Mouse (Mus musculus): ENCODE measurements around the gene Trim27.

The Trim27 gene

GRCm38 (mm10) chr13:21179367-21179723 is at the start of gene Trim27:
Gene Trim27, plus strand, starts transcription at chr13:21179445.
- no peak for DNase-seq

DNA sequence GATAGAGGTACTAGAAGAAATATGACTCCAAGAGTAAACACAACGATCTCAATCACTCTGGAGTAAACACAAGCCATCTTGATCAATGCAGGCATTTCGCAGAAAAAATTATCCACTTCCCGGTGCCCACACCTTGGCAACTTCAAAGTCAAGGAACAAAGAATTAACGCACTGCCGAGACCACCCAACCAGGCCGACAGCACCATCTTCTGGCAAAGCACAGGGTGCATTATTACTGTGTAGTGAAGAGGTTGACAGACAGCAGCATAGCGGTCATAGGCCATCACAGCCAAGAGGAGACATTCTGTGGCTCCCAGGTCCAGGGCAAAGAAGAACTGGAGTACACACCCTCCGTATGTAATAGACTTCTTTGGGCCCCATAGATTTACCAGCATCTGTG is 36.8 kb upstream of the Trim27 start:
- peak; percentile 27 for DNase-seq

DNA sequence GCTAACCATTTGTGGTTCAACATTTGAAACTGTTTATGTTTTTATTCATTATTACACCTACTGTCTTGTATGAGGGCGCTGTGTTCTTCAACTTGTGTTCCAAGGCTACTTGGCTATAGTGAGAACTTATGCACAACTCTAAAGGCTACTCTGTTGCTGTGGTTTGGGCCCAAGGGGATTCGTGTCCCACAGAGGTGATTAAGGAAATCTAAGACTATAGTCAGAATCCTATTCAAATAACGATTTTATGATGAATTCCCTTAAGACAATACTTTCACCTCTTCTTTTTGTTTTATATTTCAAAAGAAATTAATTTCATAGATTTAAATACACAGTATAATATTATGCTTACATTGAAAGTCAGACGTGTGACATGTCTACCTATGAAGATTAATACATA is 33.5 kb upstream of the Trim27 start, which contains the start of gene Olfr1368:
Gene Olfr1368 (minus strand): TSS at position 101 of the 400 bp plus-strand sequence.
- no peak for DNase-seq

GRCm38 (mm10) chr13:21155888-21156287 is 23.4 kb upstream of the Trim27 start:
- DNase-seq: no peak

DNA sequence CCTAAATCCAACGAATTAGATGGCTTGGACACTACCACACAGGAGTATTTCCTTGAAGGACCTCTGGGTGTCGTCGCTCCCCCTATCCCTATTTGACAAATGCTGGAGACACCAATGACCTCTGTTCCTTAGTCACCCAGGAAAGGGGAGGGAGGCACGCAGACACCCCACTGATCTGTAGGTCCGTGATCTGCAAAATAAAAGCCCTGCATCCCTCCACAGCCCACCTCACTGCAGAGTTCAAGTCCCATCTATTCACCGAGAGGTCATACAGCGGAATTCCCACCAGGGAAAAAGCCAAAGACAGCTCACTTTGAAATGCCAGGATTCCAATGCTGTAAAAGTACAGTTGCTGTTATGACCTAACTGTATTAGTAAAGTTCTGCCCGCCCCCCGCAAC is 21.2 kb upstream of the Trim27 start:
- no peak for DNase-seq

- DNase-seq: peak; percentile 91
Observed at GRCm38 (mm10) chr13:21158785-21159474, 20.3 kb upstream of the Trim27 start.

GRCm38 (mm10) chr13:21159475-21159819 is 19.8 kb upstream of the Trim27 start:
- DNase-seq: no peak

GRCm38 (mm10) chr13:21160041-21160511 is 19.2 kb upstream of the Trim27 start:
- no peak for DNase-seq

DNA sequence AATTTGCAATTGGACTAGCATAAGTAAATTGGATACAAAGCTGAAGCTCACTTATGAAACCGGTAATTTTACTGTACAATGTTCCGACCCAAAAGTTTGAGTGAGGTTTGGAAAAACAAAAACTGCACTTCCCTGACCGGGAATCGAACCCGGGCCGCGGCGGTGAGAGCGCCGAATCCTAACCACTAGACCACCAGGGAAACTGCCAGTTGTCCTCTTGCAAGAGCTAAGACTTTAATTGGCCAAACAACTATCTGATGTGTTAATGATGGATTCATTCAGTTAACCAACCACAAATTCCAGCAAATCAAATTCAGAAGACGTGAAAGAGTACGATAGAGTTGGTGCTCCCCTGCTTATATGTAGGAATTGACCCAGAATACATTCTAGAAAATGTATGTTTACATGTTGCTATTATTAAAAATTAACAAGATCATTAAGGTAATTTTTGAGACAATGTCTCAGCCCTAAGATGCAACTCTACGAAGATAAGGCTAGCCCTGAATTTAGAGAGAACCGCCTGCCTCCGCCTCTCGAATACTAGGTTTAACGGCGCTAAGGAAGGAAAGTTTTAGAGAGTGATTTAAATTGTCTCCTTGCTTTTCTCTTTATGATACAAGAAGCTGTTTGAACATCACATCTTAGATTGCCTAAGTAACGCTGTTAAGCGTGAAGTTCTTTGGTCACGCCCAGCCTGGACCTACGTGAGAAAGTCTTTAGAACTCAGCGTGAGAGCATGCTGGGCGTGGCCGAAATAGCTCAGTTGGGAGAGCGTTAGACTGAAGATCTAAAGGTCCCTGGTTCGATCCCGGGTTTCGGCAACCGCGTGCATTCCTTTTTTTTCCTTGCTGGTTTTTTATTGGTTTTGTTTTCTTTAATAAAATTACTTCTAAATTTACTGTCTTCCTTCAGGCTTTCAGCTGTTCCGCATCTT is 18.3 kb upstream of the Trim27 start:
- DNase-seq: peak; percentile 90

GRCm38 (mm10) chr13:21161591-21161990 is 17.7 kb upstream of the Trim27 start:
- no peak for DNase-seq

- no peak for DNase-seq
Observed at GRCm38 (mm10) chr13:21162591-21162990, 16.7 kb upstream of the Trim27 start.

DNA sequence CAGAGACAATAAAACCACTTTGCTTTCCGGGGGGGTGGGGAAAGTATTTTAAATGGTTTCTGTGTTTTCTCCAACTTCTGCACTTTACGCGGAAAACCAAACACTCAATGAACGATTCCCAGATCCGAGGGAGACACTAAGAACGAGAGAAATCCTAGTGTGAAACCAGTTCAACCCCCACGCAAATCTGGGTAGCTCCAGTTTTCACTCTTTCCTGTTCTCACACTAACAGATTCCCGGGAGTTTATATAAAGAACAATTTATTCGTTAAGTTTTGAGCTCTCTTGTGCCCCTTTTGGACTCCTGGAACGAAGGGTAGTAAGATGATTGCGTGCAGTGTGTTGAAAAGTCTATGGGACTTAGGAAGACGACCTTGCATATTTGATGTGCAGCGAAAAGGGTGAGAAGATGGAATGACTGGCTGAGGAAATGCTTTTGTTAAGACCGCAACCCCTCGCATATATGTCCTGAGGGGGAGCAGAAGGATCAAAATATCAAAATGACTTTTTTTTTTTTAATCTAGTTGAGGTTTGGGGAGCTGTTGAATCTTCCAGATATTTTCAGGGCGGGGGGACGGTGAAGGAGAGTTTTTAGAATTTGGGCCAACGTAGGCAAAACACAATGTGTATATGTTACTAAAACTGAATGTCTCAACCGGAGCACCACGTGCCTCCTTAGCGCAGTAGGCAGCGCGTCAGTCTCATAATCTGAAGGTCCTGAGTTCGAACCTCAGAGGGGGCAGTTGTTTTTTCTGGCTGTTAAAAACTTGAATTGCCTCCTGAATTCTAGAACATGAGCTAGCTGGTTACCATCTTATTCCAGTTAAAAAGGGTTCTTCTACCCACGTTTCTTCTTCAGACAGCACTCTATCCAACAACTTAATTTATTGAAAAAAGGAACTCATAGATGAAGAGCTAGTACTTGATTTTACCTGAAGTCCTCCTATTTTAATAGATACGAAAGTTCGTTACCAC is 12.0 kb upstream of the Trim27 start:
- DNase-seq: peak; percentile 89

GRCm38 (mm10) chr13:21167910-21168300 is 11.3 kb upstream of the Trim27 start:
- peak; percentile 48 for DNase-seq

- no peak for DNase-seq
Observed at GRCm38 (mm10) chr13:21168371-21169011, 10.8 kb upstream of the Trim27 start.

- DNase-seq: no peak
Observed at GRCm38 (mm10) chr13:21169121-21169656, 10.1 kb upstream of the Trim27 start.

GRCm38 (mm10) chr13:21169657-21170430 is 9.4 kb upstream of the Trim27 start:
- peak; percentile 84 for DNase-seq

- DNase-seq: no peak
Observed at GRCm38 (mm10) chr13:21170431-21171155, 8.7 kb upstream of the Trim27 start.

GRCm38 (mm10) chr13:21171156-21171530 is 8.1 kb upstream of the Trim27 start:
- DNase-seq: peak; percentile 38

DNA sequence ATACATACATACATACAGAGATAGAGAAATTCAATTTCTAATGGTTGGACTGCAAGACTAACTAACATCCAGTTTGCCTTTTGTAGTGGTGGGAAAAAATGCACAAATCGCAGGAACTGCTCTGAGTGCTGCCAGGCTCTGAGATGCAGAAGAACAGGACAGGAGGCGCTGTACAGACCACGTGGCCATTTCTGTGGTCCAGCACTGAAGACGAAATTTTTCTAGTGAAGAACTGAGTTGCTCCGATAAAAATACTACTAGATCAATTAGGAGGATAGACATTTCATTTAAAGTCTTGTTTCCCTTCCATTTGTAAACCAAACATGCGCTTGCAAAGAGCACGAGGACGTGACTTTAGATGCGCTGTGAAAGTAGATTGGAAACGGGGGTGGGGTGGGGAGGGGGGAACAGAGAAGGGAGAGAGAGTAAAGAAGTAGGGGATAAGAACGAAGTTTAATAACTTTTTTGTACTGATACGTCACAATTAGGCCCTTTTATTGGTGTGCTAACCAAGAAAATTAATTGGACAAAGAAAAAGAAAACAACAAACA is 7.6 kb upstream of the Trim27 start:
- DNase-seq: no peak

Measured in thymus, postnatal 14 days (tissue).